Mouse (Mus musculus) kidney, adult 2 months (tissue): ENCODE results near the gene Krt28.

Source experiments
- CTCF ChIP-seq: fragments of 200-500 bp; conservative IDR thresholded peaks from 2 replicates; pipeline ENCODE4 v1.5.1; 2011; ENCODE audit warnings: low read depth, mild to moderate bottlenecking, control low read depth, low read length, moderate library complexity, mixed read lengths; ENCODE audit not compliant: insufficient read depth, insufficient read length
- POLR2A ChIP-seq: fragments of 200-500 bp; IDR thresholded peaks from one replicate; pipeline ENCODE4 v1.6.1; 2011; ENCODE audit warnings: low read depth, low read length, control low read depth

GRCm38 (mm10) chr11:99406186-99406585 is 31.5 kb upstream of the Krt28 start:
- TF ChIP-seq POLR2A (no peak), CTCF (no peak)
